Mouse (Mus musculus): ENCODE results near the gene Grm4.

Grm4 gene

DNA sequence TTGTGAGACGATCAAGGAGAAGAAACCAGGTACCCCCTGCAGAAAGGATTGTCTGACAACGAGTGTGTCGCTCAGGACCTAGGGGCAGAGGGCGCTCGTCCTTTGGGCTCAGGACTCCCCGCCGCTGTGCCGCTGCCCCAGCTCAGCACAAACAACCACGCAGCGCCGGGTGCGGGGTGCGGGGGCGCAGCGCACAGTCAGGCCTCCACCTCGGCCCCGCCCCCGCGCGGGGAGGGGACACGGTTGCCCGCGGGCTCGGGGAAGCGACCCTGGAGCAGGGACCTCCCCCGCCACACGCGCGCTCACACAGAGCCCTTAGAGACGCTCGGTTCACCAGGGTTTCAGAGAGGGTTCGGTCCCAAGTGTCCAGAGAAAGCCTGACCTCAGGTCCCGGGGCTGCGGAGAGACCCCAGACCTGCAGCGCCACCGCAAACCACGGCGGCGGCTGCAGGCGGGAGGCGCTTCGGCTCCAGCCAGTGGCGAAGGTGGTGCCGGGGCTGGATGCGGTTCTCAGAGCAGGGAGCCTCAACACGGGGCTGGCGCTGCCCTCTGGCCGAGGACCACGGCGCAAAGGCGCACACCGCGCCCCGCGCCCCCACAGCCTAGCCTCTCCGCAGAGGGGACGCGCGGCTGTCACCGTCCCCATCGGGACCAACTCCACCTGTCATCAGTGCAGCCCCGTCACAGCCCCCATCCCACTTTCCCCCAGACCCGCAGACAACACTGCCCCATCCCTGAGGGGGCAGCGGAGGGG is 9.2 kb downstream of the Grm4 start:
- no peak for DNase-seq (ENCODE audit: low read depth)

DNA sequence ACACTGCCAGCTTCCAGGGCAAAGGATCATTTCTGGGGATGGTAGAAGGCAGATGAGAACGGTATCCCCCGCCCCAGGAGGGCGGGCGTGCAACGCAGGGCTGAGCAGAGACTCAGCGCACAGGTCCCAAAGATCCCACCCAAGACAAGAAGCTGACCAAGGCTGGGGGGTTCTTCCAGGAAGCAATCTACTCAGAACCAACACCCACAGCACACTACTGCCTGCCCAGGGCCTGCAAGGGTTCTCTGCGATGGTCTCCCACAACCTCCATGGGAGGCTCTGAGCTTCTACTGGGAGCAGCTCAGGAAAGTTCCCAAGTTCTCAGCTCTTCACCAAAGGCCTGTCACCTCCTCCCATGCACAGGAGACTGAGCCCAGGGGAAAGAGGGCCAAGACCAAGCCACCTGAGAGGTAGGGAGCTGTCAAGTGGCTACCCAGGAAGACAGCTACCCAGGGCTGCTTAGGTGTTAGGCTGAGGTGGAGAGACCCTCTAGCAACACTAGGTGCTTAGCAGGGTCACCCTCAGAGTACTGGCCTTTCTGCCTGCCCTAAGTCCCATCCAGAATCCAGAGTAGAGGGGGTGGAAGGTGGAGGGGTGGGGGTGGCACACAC is 10.0 kb downstream of the Grm4 start:
- no peak for DNase-seq (ENCODE audit: low read depth)

DNA sequence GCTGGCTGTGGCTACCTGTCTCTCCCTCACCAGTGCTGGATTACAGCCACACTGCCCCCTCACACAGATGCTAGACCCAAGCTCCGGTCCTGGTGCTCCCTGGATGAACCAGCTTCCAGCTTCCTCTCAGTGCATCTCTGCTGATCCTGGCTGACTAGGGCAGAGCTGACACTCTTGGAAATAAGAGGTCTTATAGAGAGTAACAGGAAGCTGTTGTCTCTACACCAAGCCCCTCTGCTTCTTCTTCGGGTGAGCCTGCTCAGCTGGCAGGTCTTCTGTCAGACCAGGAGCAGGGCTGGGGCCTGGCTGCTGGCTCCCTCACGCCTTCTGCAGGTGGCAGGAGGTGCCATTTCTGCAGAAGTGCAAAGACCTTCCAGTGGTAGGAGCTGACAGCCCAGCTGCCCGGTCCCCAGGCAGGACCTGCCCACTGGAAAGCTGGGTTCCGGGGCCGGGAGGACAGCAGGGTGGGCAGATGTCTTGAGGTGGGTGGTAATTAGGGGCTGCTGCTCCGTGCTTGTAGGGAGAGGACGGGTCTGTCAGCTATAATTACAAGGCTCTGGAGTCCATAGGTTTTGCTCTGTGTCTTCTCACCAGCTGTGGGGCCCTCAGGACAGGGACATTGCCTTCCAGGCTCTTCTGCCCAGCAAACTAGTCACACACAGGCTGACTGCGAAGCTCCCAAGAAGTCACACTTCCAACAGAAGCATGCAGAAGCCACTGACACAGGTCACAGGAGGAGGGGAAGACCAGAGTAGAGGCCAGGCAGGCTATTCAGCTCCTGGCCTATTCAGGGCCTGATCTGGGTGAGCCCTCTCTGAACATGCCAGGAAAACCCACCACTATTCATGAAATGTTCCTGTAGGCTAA is 10.7 kb downstream of the Grm4 start:
- DNase-seq (ENCODE audit: low read depth), result no peak

DNA sequence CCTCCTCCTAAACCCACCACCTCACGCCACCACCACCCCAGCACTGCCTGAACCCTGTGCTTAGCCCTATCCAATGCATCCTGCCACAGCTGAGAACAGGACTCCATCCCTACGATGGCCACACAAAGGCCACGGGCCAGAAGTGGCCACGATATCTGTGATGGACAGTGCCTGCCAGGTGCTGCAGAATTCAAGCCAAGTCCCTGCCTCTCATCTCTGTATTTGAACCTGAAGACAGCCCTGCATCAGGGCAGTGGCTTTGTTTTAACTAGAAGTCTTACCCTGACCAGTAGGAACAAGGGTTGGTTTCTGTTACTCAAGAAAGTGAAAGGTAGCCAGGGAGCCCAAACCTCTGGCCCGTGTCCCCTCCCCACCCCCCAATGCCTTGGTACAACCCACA is 12.1 kb downstream of the Grm4 start:
- no peak for DNase-seq (ENCODE audit: low read depth)

DNA sequence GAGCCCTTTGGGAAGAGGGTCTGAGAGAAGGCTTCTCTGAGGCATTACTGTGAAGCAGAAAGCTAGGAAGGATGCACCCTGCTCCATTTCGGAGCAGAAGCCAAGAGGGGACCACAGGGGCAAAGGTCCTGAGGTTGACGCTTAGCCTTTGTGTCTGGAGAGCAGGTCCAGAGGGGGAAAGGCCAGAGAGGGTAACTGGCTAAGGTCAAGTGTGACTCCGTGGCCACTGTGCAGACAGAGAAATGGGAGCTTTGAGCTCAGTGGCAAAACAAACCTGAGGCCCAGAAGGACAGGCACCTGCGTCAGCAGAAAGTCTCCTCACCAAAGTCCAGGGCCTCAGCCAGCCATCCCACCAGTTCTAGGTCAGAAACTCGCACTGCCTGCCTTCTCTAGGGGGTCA is 12.7 kb downstream of the Grm4 start:
- no peak for DNase-seq (ENCODE audit: low read depth)

DNA sequence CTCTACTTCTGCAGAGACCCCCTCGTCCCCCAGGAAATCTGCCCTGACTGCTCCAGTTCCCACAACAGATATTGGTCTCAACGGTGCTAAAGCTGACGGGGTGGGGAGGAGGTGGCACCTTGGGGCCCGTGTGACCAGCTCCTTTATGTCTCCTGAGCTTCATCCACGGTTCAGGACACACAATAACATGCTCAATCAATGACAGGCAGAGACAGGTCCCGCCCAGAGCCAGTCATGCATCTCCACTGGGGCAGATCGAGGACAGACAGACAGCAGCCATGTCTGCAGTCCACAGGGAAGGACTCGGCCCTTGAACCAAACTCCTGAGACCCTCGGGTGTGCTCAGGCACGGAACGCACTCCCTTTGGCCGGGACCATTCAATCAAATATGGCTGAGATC is 13.2 kb downstream of the Grm4 start:
- DNase-seq (ENCODE audit: low read depth), result no peak

DNA sequence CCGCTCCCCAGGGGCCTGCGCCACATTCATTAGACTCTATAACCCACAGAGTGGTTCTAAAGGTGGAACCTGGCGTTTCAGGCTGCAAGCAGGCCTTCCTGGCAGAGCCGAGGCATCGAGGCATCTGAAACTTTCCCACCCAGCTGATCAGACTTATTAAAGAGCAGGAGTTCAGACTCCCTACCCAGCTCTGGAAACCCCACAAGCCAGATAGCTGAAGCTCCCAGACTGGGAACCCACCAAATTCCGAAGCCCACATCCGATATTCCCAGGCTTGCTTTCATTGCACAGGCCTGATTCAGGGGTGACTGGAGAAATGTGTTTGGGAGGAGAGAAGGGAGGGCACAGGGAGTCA is 13.6 kb downstream of the Grm4 start:
- no peak for DNase-seq (ENCODE audit: low read depth)

DNA sequence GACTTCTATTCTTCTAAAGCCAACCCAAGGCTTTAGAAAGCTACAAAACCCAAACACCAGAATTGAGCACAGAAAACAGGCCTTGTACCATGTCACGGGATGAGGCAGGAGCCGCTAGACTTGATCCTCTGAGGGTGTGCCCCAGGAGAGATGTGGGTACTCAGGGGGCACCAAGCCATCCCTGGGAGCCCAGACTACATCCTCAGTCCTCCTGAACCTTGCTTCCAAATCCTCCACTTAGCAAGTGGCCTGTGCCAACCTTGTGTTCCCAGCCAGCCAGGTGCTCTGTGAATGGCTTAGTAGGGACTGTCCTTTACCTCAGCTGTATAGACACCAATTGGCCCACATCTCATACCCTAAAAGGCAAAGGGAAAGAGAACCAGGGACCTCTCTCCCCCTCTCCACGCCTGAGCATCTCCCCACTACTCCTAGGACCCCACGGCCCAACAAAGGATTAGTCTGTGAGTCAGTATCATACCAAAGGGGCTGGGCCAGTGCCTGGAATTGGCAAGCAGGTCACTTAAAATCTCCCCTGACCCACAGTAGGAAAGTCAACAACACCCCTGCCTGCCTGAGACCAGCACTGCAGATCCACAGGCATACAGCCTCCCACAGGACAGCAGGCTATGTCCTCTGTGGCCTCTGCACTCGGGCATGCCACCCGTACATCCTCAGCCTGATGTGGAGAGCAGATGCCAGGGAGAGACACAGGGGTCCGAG is 14.2 kb downstream of the Grm4 start:
- DNase-seq (ENCODE audit: low read depth), result no peak

DNA sequence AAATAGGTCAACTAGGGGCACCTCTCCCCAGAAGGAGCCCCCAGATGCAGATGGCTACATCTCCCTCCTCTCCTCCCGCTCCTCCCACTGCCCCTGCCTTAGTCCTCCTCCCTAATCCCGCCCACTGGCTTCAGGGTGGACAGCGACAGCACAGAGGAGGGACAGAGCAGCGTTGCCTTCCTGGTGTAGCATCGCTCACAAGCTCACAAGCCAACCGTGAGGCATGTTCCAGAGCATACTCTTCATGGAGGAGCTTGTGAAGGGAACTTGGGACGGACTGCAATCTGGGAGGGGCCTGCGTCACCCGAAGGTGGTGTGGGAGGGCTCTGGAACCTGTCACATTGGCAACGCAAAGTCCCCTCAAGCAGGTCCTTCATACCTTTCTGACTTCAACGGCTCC is 14.8 kb downstream of the Grm4 start:
- DNase-seq (ENCODE audit: low read depth), result no peak

DNA sequence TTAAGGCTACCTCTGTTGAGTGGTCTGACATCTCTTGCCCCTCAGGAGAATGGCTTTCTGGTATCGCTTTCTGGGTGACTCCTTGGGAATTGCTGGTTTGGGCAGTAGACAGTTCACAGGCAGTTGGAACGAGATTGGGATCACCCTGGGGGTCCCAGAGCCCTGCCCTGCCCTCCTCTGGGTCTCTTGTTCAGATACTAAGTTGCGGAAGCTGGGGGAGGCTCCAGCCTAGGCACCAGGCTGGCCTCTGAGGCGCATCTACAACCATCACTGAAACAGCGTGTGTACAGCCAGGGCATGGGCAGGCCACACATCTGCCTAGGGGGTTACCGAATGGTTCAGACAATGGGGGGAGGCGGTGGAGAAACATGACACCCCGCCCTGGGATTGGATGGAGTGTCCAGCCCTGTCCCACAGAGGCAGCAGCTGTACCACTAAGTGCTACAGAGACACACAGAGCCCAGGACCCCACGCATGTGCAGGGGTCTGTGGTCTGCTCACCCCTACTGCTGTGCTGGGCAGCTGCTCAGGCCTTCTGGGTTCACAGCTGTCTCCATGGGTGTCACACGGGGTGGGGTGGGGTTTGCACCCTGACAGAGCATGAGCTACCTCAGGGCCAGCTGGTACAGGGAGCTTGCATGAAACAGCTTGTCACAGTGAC is 15.9 kb downstream of the Grm4 start:
- no peak for DNase-seq (ENCODE audit: low read depth)

DNA sequence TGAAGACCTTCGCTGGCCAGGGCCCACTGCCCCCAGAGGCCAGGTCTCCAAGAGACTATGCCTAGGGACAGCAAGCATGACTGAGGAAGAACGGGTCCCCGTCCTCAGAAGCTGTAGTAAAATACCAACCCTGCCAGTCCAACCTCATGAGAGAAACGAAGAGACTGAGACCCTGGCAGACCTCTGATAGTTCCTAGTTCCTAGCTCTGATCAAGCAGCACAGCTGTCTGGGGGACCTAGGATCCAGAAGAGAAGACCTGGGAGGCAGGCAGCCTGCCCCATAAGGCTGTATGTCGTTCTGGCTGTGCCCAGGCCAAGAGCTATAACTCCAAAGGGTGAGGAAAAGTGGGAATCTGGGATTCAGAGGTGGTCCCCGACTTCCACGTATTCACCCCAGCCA is 17.3 kb downstream of the Grm4 start:
- no peak for DNase-seq (ENCODE audit: low read depth)

DNA sequence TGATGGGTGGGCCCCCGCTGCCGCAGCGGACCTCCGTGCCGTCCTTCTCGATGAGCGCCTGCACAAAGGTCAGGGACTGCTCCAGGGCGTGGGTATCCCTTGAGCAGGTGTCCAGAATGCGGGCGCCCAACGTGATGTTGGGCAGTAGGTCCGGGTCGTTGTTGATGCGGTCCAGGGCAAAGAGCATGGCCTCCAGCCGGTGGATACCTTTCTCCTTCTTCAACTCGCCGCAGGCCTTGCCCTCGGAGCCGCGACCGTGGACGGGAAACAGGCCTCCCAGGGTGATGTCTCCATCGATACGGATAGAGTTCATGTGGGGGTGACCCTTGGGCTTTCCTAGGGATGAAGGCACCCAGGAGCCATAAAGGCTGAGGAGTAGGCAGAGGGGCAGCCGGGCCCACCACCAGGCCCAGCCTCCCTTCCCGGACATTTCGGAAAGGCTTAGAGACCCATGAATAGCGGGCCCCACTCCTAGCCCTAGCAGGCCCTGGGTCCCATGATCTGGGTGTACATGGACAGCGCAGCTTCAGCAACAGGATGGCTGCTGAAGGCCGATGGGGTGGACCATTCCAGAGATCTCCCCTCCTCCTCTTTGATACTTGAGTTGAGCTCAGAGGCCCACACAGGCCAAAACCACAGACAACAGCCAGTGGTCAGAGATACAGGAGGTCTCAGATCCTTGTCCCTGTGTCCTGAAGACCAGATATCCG is 18.3 kb downstream of the Grm4 start:
- no peak for DNase-seq (ENCODE audit: low read depth)

DNA sequence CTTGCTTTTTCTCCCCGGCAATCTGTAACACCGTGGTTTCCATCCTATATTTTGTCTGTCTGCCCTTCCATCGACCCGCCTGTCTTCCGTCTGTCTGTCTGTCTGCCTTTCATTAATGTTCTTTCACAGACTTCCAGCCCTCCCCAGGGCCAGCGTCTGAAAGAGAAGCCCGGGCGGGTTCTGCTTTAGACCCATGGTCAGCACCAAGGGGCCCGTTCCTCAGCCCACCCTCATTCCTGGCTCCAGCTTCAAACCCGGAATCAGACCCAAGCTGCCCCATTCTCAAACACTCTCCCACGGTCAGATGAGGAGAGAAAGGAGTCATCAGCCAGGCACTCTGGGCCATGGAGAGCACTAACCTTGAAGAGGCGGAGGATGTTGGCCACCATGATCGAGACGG is 18.9 kb downstream of the Grm4 start:
- DNase-seq (ENCODE audit: low read depth), result no peak

DNA sequence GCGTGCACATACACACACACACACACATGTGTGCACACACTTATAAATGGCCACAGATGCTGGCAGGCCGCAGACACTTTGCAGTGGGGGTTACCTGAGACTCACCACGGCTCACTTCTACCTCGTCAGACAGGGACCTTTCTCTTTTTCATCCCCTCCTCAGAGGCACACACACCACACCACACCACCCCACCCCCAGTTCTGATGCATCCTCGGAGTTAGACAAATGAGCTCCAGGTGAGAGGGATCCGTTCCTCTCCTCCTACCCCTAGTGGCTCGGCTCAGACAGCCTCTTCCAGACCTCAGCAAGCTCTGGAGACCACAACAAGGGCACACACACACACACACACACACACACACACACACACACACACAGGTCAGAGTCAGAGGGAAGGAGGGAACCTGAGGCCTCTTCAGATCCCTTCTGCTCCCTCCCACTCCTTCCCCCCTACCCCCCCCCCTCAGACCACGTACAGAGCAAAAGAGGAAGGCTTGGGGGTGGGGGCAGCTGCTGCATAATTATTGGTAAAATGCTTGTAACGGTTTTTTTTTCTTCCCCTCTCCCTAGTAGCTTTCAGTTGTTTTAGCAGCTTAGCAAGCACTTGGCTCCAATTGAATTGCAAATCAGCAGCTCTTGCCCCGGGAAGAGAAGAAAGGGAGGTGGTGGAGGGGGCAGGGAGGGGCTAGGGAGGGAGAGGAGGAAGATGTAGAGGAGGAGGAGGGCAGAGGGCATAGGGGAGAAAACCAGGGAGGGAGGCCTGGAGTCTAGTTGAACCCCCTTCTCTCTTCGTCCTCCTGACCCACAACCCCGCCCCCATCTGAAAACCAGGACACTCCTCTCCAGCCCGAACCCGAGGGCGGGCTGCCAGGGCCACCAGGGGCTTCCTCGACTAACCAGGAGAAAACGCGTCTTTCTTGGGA is 19.6 kb downstream of the Grm4 start:
- DNase-seq (ENCODE audit: low read depth), result no peak

DNA sequence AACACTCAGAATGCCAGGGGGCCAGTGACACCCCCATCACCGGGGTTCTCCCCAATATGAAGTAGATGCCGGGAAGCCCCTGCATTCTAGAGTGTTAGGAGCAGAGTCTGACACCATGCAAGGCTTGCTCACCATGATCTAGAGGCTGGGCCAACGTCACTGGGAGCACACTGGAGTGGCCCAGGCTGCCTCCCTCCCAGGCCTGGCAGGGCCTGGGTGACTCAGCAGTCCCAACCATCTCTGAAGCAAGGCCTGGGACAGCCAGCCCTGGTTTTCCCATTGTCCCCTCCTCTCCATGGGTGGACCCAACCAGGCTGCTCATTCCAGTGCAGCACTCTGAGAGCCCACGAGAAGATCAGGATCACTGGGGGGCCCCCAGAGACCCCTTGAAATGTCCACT is 20.4 kb downstream of the Grm4 start:
- no peak for DNase-seq (ENCODE audit: low read depth)

DNA sequence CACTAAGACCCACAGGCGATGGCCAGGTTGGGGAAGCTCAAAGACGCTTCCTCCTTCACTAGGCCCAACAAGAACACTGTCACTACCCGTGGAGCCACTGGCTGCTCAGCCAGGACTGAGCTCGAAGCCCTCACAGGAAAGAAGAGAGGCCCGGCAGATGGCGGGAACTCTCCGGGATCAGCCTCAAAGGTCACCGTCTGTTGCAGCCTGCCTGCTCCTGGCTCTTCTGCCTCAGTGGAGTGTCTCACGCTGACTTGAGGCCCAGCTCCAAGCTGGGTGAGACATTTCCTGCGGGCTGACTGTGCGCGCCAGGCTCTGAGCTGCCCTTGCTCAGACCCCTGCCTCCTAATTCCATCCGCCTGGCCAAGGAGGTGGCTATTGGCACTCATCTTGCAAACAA is 22.1 kb downstream of the Grm4 start:
- DNase-seq (ENCODE audit: low read depth), result no peak

DNA sequence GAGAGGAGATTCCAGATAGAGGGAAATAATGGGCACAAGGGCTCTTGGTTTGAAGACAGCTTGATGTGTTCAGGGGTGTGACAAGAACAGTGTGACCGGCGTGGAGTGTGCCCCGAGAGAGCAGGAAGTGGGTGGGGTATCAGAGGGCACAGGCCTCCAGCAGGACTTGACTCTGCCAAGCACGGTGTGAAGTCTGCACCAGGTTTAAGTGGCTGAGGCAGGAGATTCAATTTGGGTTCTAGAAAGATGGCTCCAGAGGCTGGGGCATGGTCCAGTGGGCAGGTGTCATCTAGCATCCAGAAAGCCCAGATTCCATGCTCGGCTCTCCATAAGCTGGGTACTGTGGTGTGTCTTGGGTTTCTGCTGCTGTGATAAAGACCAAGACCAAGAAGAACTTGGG is 23.4 kb downstream of the Grm4 start:
- DNase-seq (ENCODE audit: low read depth), result no peak

DNA sequence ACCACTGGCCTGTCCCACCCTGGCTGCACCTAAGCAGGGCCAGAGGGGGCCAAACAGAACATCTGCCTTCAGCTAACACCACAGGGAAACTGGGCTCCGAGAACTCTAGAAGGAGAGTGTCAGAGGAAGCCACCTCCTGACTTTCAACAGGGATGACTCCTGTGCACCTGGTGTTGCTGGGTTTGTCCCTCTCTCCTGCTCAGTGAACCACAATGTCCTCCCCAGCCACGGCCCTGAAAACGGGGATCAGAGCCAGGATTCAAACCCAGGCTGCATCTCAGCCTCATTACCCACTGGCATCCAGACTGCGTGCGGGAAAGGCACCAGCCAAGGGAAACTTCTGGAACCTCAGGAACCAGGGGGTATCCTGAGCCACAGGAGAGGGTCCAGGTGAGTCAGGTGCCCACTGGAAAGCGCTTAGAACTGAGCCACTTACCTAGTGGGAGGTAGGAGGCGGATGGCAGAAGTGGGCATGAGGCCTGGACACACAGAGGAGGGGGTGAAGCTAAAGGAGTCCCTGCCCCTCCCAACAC is 26.1 kb downstream of the Grm4 start:
- no peak for DNase-seq (ENCODE audit: low read depth)

DNA sequence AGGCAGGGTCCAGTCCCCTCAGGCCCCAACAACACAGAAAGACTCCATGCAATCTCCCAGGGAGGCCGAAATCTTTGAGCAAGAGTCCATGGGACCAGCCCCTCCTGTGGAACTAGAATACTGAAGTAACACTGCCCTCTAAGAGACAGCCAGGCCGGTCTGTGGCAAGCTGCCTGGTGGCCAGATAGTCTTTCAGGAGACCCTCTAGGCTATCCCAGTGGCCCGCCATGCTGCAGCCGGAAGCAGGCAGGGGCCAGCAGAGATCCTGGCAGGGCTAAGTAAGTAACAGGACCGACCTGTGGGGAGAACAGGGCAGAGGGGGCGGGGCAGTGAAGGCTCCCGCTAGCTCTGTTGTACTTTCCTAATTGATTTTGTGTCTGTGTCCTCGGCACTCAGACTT is 27.2 kb downstream of the Grm4 start:
- DNase-seq (ENCODE audit: low read depth), result no peak

DNA sequence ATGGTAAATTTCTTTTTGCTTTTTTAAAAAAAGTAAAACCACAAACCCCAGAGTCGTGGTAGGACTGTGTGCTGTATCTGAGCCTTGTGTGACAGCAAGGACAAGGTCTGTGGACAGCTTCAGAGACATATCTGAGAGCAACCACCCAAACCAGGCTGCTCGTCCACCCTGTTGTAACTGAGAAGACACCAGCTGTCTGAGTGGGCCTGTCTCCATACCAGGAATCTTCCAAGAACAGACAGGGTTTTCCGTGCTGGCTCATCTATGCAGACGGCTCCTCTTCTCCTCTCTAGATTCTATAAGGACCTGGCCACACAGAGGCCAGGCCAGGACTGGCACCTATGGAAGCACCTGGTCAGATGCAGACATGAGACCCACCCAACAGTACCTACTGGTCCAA is 27.8 kb downstream of the Grm4 start:
- no peak for DNase-seq (ENCODE audit: low read depth)

Data from c-Kit-positive CD71-positive TER-119-negative erythroid progenitor cells, embryonic 14.5 days (primary cell).